Mouse (Mus musculus) limb, embryonic 10.5 days (tissue): ENCODE measurements around the gene Oasl1. TPM values are rescaled to one million over a fixed set of nuclear protein-coding genes. Genes with fewer than 3 reads are reported as not detected.
A peak's percentile ranks its signal among the peaks of the same experiment; 100 is the strongest.

Experiments used
- DNase-seq: peaks from one replicate; pipeline ENCODE4 v3.0.0-alpha.2; 2017; ENCODE audit warnings: low spot score
- H3K27ac ChIP-seq: fragments of 300-500 bp; sonication (generic); 2 replicates; pipeline ENCODE4 v1.5.1; 2016; ENCODE audit warnings: mild to moderate bottlenecking
- H3K27me3 ChIP-seq: fragments of 300-500 bp; sonication (generic); 2 replicates; pipeline ENCODE4 v1.6.1; 2016; ENCODE audit warnings: low read depth, mild to moderate bottlenecking; ENCODE audit not compliant: poor library complexity, severe bottlenecking
- H3K36me3 ChIP-seq: fragments of 300-500 bp; sonication (generic); 2 replicates; pipeline ENCODE4 v1.6.1; 2016; ENCODE audit warnings: mild to moderate bottlenecking, moderate library complexity
- H3K4me1 ChIP-seq: fragments of 300-500 bp; sonication (generic); 2 replicates; pipeline ENCODE4 v1.6.1; 2016
- H3K4me3 ChIP-seq: fragments of 300-500 bp; sonication (generic); 2 replicates; pipeline ENCODE4 v1.5.1; 2016; ENCODE audit warnings: mild to moderate bottlenecking, moderate library complexity
- H3K9me3 ChIP-seq: fragments of 300-500 bp; sonication (generic); replicated peaks from 2 replicates; pipeline ENCODE4 v1.6.1; 2016; ENCODE audit warnings: mild to moderate bottlenecking
- WGBS: fragments of 180-500 bp; shearing (Covaris S2); methylation state at CpG from one replicate; pipeline ENCODE4 v1.1.7; 2016; 5-methylcytosine and 5-hydroxymethylcytosine counted together
- polyA plus RNA-seq: library from polyadenylated mRNA; unstranded; fragments of >200 nt; fragmentation: Nextera tagmentation; extraction: Ambion mirVana; gene quantifications from 2 replicates; pipeline ENCODE4 v1.2.1, GENCODE M21; 2016

Gene Oasl1
- polyA plus RNA-seq, 1 experiment from 2014 or later: 0.24 TPM

DNA sequence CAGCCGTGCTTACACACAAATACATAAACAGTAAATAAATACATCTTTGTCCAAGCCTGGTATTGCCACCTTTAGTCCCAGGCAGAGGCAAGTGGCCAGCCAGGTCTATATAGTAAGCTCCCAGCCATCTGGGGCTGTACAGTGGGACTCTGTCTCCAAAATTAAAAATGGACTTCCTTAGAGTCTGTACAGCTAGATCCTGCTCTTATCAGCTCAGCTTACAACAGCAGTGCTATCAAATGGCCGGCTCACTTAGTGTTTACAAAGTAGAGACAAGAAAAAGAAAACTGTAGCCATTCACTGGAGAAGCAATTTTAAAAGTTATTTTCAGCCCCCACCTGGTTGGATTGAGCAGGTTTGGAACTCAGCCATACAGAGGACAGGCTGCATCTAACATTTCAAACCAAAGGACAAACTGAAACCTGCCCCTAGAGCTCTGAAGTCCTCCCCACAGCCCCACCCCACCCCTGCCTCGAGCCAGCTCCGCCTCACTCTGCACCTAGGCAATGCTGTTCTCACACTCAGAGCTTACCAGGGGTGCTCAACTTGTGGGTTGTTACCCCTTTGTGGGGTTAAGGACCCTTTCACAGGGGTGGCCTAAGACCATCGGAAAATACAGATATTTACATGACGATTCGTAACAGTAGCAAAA, 41.4 kb downstream of the Oasl1 start:
- Histone ChIP-seq H3K27me3 (peaks cover 22% of the 10 kb centered on the region), H3K4me1 (peaks cover 27% of the 10 kb centered on the region), H3K4me3 (no peak overlapping the region), H3K36me3 (no peaks in the 10 kb centered on the region), H3K9me3 (no peaks in the 10 kb centered on the region), H3K27ac (no peak overlapping the region)
- no peak for DNase-seq
- 66% methylated on average over 7 of the region's 7 CpGs for WGBS

DNA sequence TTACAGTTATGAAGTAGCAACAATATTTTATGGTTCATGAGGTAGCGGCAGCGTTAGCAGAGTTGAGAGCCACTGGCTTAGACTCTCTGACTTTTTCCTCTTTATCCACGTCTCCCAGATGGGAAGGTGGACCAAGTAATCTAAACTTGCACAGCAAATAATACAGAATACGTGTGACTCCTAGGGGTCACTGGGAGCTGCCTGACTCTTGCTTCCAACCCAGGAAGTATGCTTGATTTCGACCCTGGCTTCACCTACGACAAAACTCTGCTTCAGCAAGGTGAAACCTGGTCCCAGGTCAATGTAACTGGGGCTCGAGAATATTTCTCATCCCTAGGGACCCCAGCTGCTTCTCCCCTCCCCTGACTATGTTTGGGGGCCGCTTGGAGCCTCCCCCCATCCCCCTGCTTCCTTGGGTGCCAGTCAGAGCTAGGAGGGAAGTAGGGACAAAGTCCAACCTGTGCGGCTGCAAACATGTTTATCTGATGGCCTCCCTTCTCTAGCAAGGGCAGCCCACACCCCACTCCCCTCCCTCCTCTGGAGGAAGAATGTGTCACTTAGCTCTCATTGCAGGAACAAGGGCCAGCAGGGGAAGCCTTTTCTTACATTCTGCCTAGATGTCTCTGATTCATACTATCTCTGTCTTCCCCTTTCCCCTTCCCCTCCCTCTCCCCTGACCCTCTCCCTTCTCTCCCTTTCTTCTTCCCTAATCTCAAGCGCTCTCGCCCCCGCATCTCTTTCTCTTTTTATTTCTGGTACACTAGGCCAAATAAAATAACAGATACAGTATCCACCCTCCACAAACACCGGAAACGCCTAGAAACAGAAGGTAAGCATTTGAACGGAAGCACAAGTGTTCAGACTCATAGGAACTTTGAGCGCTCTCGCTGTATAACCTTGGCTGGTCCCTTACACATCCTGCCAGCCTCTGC, 42.2 kb downstream of the Oasl1 start:
- no peak for DNase-seq
- H3K36me3 ChIP-seq: no peaks in the 10 kb centered on the region
- no peak overlapping the region for H3K4me3 ChIP-seq
- peaks cover 27% of the 10 kb centered on the region for H3K27me3 ChIP-seq
- 69% methylated on average over 17 of the region's 17 CpGs for WGBS
- no peak overlapping the region for H3K27ac ChIP-seq
- peaks cover 27% of the 10 kb centered on the region for H3K4me1 ChIP-seq
- H3K9me3 ChIP-seq: no peaks in the 10 kb centered on the region

DNA sequence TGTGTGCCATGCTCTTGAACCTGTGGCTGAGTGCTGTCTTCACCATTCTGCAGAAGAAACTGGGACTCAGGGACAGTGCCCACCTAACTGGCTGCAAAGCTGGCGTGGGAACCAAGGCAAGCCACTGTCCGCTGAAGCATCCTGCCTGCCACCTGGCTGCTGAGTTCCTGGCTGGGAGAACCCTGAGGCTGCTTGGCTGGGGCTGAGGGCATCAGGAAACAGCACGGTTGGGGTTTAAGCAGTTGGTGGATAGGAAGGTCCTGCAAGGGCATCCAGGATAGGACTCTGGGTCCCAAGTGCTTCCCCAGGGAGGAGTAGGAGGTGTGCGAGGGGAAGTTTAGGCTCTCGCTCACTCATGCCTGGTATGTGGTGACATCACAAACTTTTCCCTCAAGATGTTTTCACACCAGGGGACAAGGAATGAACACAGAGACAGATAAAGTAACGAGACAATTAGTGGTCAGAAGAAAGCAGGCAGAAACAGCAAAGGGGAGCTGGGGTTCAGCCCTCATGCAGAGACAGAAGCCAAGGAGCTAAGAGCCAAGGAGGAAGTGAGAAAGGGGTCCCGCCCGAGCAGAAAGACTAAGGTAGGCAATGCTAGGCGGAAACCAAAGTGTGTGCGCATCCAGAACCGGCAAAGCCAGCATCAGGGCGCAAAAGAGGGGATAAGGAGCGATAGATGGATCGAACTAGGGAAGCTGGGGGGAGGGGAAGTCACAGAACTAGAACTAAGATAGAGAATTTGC, 44.7 kb downstream of the Oasl1 start:
- 46% methylated on average over 14 of the region's 14 CpGs for WGBS
- no peak overlapping the region for H3K27ac ChIP-seq

DNA sequence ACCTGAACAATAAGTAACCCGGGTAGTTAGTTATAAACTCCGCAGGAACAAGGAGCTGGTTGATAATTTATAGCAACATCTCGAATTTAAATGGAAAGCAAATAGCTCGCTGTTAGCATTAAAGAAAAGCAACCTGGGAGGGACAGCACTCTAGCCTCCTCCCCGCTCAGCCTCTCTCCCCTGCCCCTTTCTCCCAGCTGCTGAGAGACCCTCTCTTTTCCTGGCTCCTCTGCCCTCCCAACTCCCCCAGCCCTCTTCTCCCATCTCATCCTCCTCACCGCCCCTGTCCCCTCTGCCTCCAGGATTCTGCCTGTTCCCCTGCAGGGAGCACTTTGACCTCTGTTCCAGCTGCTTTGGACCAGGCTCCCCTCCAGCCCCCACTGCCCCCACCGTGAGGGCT, 45.6 kb downstream of the Oasl1 start:
- Histone ChIP-seq H3K4me1 (peaks cover 21% of the 10 kb centered on the region), H3K9me3 (no peaks in the 10 kb centered on the region), H3K27ac (no peak overlapping the region), H3K27me3 (peaks cover 27% of the 10 kb centered on the region), H3K4me3 (no peak overlapping the region), H3K36me3 (no peaks in the 10 kb centered on the region)
- no peak for DNase-seq
- WGBS: 25% methylated on average over 7 of the region's 7 CpGs

More for the DNA sequence above, 44.7 kb downstream of the Oasl1 start:
- DNase-seq: no peak
- Histone ChIP-seq H3K4me1 (peaks cover 21% of the 10 kb centered on the region), H3K9me3 (no peaks in the 10 kb centered on the region), H3K4me3 (no peak overlapping the region), H3K36me3 (no peaks in the 10 kb centered on the region), H3K27me3 (peaks cover 27% of the 10 kb centered on the region)

DNA sequence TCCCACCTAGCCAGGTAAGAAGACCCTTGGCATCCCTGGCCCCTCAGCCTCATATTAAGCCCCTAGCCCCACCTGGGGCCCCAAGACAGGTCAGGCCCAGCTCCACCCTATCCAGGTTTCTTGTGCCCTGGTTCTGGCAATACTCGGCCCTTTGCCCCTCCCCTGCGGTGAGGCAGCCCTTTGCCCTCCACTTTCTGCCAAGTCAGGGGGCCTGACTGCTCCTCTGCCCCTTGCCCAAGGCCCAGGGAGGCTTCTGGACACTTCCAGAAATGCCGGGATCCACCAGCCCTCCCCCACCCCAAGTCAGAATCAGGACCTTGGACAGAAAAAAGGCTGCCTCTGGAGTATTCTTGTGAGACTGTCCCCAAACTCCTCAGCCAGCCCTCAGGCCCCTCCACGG, 46.0 kb downstream of the Oasl1 start:
- DNase-seq: no peak
- 19% methylated on average over 4 of the region's 4 CpGs for WGBS
- no peak overlapping the region for H3K27ac ChIP-seq

DNA sequence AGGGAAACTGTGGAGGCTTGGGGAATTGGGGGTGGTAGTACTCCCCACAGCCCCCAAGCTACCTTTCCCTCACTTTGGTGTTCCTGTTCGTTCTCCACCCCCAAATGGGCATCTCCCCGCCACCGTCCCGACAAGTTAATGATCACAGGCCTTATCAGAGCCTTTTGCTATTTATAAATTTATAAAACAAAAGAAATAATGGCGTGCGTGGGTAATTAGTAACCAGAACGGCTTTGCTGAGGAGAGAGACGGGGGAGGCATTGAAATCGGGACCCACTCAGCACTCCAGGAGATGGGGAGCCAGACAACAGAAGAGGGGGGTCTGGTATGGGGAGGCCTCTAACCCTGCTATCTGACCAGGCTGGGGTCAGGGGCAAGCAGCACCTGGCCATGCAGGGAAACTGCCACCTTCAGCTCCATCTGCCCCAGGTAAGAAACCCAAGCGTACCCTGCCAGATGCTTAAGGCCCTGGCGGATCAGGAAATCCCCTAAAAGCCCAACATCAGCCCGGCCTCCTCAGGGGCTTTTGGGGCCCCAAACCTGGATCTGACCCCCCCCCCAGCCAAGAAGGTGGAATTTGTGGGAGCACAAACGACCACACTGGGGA, 46.7 kb downstream of the Oasl1 start:
- DNase-seq: no peak
- Histone ChIP-seq H3K36me3 (no peaks in the 10 kb centered on the region), H3K4me3 (no peak overlapping the region), H3K9me3 (no peaks in the 10 kb centered on the region), H3K27ac (no peak overlapping the region), H3K27me3 (peaks cover 27% of the 10 kb centered on the region), H3K4me1 (peaks cover 18% of the 10 kb centered on the region)
- 68% methylated on average over 13 of the region's 13 CpGs for WGBS

More for the DNA sequence above, 46.0 kb downstream of the Oasl1 start:
- H3K36me3 ChIP-seq: no peaks in the 10 kb centered on the region
- no peaks in the 10 kb centered on the region for H3K9me3 ChIP-seq
- H3K4me1 ChIP-seq: peaks cover 21% of the 10 kb centered on the region
- H3K4me3 ChIP-seq: no peak overlapping the region
- peaks cover 27% of the 10 kb centered on the region for H3K27me3 ChIP-seq

DNA sequence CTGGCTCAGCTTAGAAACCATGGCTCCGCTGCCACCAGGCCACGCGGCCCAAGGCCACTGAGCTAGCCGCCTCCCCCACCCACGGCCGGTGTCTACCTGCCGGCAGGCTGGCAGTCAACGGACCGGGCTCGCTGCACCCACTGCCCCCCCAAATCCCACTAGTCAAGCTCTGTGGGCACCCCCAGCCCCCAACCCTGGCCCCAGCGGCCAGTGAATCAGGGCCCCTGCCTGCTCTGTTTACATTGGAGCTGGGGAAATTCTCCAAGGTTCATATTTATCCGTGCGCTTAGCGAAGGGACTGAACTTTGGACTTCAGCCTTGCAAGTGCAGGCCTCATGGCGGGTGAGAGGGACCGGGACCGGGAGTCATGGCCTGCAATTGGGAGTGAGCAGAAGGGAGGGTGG, 47.8 kb downstream of the Oasl1 start, which contains the start of gene Hnf1a:
Gene Hnf1a, minus strand, starts transcription at position 271 of the 404 bp plus-strand sequence.
- Histone ChIP-seq H3K36me3 (no peaks in the 10 kb centered on the region), H3K4me1 (peaks cover 14% of the 10 kb centered on the region), H3K9me3 (no peaks in the 10 kb centered on the region), H3K27ac (no peak within 1 kb of the TSS), H3K4me3 (no peak within 1 kb of the TSS), H3K27me3 (peaks cover 27% of the 10 kb centered on the region)
- WGBS: 88% methylated on average over 17 of the region's 17 CpGs
- no peak for DNase-seq

DNA sequence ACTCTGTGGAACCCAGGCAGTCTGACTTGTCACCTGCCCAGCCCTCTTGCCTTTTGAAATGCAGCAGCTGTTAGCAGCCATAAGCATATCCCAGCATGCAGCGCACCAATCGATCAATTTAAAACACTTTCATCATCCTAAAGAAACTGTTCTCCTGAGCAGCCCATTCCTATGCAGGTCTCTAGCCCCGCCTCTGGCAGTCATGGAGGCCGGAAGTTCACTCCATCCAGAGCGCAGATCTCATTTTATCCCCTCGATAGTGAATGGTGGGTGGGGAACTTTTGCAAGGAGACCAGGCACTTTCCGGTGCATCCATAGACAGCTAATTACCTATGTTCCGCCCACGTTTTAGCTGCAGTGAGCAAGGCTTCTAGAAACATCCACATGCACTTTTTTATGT, 49.2 kb downstream of the Oasl1 start:
- no peaks in the 10 kb centered on the region for H3K36me3 ChIP-seq
- DNase-seq: no peak
- H3K4me1 ChIP-seq: peaks cover 14% of the 10 kb centered on the region
- H3K27me3 ChIP-seq: peaks cover 26% of the 10 kb centered on the region
- no peak overlapping the region for H3K27ac ChIP-seq
- no peaks in the 10 kb centered on the region for H3K9me3 ChIP-seq
- H3K4me3 ChIP-seq: no peak overlapping the region
- 85% methylated on average over 9 of the region's 9 CpGs for WGBS

DNA sequence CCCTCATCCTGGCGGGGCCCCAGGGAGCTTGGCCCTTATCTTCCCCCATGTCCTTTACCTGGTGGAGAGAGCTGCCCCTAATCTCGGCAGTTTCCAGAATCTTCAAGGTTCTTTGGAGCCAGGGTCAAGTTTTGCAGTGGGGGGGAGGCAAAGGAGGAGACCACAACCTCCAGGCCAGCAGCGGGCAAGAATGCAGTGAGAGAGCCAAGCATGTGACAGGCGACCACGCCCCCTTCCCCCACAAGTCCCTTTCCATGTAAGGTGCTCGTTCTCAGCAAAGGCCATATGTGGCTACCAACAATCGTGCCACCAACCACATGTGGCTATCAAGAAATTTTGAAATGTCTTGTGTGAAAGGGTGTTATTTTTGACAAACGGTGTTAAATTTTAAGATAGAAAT, 50.1 kb downstream of the Oasl1 start:
- Histone ChIP-seq H3K27me3 (peaks cover 18% of the 10 kb centered on the region), H3K4me3 (no peak overlapping the region), H3K9me3 (no peaks in the 10 kb centered on the region), H3K4me1 (peaks cover 11% of the 10 kb centered on the region; the same call in 1 of the 2 replicates), H3K27ac (no peak overlapping the region), H3K36me3 (no peaks in the 10 kb centered on the region)
- no peak for DNase-seq
- WGBS: 81% methylated on average over 8 of the region's 8 CpGs

DNA sequence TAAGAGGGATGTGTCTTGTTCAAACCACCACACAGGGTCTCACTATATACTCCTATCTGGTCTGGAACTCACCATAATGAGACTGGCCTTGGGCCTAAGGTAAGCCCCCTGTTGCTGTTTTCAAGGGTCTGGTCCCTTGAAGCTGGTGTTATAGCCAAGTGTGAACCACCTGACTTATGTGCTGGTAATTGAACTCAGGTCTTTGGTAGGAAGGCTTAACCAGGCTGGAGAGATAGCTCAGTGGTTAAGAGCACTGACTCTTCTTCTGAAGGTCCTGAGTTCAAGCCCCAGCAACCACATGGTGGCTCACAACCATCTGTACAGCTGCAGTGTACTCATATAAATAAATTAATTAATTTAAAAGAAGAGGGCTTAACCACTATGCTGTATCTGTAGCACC, 53.9 kb downstream of the Oasl1 start:
- H3K27ac ChIP-seq: no peak overlapping the region
- peaks cover 20% of the 10 kb centered on the region for H3K4me1 ChIP-seq
- no peaks in the 10 kb centered on the region for H3K9me3 ChIP-seq
- H3K27me3 ChIP-seq: no peaks in the 10 kb centered on the region
- no peaks in the 10 kb centered on the region for H3K36me3 ChIP-seq
- H3K4me3 ChIP-seq: no peak overlapping the region
- no peak for DNase-seq

DNA sequence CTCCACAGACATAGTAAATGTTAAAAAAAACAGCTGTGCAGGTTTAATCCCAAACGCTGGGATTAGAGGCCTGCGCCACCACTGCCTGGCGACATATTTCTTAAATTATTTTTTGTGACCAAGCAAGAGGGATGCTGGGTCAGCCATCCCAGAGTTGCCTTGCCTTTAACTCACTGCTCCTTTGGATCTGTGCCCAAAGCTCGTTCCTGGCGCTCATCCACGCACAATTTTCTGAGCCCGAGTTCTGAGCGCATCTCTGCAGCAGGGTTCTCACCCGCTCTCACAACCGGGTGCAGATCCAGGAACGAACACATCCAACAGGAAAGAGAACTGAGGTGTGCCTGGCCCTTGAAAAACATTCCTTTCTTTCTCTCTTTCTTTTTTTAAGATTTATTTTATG, 55.4 kb downstream of the Oasl1 start:
- 79% methylated on average over 11 of the region's 11 CpGs for WGBS
- H3K9me3 ChIP-seq: no peaks in the 10 kb centered on the region
- H3K36me3 ChIP-seq: no peaks in the 10 kb centered on the region
- no peak overlapping the region for H3K27ac ChIP-seq
- peaks cover 20% of the 10 kb centered on the region for H3K4me1 ChIP-seq
- H3K27me3 ChIP-seq: no peaks in the 10 kb centered on the region
- H3K4me3 ChIP-seq: no peak overlapping the region
- no peak for DNase-seq

DNA sequence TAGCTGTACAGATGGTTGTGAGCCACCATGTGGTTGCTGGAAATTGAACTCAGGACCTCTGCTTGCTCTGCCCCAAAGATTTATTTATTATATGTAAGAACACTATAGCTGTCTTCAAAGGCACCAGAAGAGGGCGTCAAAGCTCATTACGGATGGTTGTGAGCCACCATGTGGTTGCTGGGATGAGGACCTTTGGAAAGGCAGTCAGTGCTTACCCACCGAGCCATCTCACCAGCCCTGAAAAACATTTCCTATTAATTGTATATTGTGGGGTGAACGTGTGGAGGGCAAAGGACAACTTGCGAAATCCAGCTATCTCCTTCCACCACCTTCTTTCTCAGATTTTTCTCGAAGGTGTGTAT, 55.8 kb downstream of the Oasl1 start:
- WGBS: 8% methylated on average over 6 of the region's 6 CpGs
- DNase-seq: no peak
- H3K9me3 ChIP-seq: no peaks in the 10 kb centered on the region
- peak overlapping the region; percentile 71 for H3K27ac ChIP-seq
- H3K4me1 ChIP-seq: peaks cover 20% of the 10 kb centered on the region
- H3K4me3 ChIP-seq: peak overlapping the region; percentile 52
- no peaks in the 10 kb centered on the region for H3K27me3 ChIP-seq
- no peaks in the 10 kb centered on the region for H3K36me3 ChIP-seq
